Mouse (Mus musculus) activated CD4-positive, CD25-positive, alpha-beta regulatory T cell, adult 4 months (primary cell): ENCODE measurements around the gene Abcc2. TPM values are rescaled to one million over a fixed set of nuclear protein-coding genes. Genes with fewer than 3 reads are reported as not detected.

Experiments
- ATAC-seq: one replicate; pipeline ENCODE4 v1.8.0; 2017
- polyA plus RNA-seq, 2 experiments: library from polyadenylated mRNA; unstranded; fragments of 100-300 nt; shearing (Covaris generic); gene quantifications; one replicate each; pipeline ENCODE4 v1.2.1; 2017

Gene Abcc2
- not detected for polyA plus RNA-seq

DNA sequence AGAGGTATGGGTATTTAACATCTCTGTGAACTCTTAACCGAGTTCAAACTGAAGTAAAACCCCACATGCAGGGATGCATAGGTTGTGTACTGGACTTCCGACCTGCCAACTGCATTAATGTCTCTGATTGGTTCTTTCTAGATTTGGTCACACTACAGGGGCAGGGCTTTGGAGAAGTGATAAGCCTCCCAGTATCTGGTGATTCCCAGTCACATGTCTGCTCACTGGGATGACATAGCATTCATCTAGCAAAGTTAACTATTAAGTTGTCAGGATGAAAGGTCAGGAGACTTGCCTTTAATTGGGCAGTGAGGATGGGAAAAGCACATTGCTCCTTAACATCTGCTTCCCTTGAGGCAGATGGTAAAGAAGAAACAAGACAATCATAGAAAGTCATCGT is at the start of gene Abcc2:
TSS of gene Abcc2 (plus strand) at position 213 of the 400 bp plus-strand sequence.
- no peak for ATAC-seq

GRCm38 (mm10) chr19:43738409-43738808 is 43.6 kb upstream of the Abcc2 start:
- no peak for ATAC-seq

GRCm38 (mm10) chr19:43743401-43743800 is 38.6 kb upstream of the Abcc2 start:
- no peak for ATAC-seq

DNA sequence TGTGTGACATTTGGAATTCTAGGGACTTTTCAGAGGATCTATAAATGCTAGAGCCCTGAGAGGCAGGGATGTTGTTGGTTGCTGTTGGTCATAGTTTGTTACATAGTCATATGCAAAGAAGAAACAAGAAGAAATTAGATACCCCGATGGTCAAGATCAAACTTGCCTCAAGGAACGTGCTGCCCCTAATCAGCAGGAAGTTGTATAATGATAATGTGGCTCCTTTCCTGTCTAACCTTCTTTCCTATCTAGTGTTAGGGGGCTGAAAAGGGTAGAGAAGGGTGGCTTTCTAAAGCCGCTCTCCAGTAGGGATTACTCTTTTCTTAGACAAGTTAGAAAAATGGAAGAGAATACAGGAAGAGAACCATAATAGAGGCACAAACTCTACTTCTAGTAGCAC is 36.3 kb upstream of the Abcc2 start:
- no peak for ATAC-seq

GRCm38 (mm10) chr19:43747877-43748276 is 34.1 kb upstream of the Abcc2 start:
- ATAC-seq, result no peak

GRCm38 (mm10) chr19:43750008-43750407 is 32.0 kb upstream of the Abcc2 start:
- no peak for ATAC-seq

DNA sequence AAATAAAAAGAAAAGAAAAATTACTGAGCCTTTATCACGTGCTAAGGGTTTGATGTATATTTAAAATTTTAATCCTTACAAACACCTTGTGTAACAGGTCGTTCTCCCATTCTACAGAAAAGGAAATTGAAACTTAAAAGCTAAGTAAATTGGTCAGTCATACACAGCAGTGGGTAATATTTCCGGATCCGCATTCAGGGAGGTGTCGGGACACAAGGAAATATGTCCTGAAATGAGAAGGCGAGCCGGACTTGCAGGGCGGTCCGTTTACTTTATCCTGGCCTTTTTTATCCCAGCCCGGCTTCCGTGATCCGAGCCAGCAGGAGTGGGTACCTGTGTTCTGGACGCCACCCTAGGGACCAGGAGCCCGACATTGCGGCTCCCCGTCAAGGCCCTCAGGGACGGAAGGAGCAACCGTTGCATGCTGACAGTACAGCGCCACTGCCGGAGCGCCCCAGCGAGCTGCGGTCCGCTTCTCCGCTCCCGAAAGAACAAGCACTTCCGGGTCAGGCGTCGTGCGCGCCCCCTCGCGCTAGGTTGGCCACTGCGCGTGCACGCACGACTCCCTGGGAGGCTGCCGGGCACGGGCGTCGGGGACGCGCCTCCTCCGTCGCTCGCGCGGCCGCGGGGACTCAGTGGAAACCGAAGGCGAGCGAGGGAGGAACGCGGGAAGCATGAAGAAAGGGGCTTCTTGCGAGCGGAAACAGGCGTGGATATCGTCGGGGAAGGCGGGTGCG is 29.3 kb upstream of the Abcc2 start, which contains the start of the genes Cutc and Cox15:
TSS of gene Cutc (plus strand) at position 508 of the 737 bp plus-strand sequence.
TSS of gene Cox15 (minus strand) at position 512 of the 737 bp plus-strand sequence.
- peak; percentile 83 for ATAC-seq

DNA sequence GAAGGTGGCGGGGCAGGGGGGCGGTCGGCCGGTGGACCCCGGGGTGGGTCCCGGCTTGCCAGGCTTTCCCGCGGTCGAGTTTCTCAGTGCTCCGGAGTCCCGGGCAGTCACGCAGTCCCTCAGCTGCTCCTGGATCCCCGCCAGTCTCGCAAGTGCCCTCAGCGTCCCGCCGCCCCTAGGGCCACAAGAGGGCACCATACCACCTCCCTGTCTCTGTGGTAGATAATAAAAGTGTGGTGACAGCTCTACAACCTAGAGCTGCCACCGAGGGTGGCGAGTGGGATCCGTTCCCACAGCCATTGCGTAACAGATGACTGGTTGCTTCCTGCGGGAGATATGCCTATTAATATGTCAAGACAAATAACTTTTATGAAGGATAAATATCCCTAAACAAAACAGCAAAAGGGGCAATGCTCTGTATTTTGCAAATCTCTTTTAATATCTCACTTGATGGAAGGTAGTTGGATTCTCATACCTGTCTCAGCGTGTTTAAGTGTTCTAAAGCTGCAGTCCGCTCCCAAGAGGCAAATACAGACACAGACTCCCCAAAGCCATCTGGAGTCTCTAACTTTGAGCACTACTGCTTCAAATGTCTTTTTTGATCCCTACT is 28.7 kb upstream of the Abcc2 start:
- ATAC-seq, result peak; percentile 75

- no peak for ATAC-seq
Measured at GRCm38 (mm10) chr19:43754237-43754636, 27.8 kb upstream of the Abcc2 start.

- no peak for ATAC-seq
Measured at GRCm38 (mm10) chr19:43754872-43755271, 27.1 kb upstream of the Abcc2 start.

DNA sequence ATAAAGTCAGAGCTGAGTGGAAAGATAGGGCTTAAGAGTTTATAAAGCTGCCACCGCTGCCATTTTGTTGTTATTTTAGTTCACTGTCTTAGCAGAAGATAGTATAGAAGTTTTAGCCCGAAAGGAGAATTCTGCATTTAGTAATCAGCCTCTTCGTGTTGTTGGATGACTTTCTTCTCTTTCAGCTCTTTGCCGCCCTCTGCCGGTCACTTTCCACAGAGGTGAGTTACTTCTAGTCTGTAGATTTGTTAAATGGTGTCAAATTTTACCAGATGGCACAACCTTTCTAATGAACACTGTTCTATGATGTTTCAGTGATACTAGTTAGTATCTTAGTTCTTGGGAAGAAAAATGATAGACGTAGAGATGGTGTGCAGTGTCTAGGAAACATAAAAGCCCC is 21.5 kb upstream of the Abcc2 start:
- ATAC-seq, result peak; percentile 57

- no peak for ATAC-seq
Measured at GRCm38 (mm10) chr19:43761543-43762256, 20.3 kb upstream of the Abcc2 start.

DNA sequence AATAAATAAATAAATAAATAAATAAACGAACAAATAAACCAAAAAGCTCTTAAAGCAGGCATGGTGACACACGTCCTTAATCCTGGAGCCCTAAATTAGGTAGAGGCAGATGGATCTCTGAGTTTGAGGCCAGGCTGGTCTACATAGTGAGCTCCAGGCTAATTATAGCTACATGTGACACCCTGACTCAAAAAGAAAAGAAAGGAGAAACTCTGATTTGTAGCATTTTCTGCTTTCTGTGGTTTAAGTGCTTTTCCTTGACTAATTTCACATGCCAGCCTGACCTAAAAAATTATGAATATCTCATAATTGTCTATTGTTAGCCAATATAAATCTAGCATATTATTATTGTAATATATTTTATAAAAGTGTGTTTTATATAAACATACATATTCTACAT is 19.6 kb upstream of the Abcc2 start:
- no peak for ATAC-seq

DNA sequence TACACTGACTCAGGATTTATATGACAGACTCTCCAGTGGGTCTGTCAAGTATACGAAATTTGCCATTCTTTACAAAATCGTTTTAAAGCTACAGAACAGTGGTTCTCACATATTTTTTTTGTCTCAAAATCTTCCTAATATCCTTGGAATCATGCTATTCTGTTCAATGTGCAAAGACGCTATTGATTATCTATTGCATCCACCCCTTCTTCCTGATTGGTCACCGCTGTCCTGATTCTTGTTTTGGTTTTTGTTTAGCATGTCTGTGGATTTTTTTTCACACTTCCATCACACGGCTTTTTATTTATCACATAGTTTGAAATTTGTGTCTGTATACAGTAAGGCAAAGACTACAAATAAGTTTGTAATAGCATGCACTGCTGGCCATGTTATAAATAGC is 15.5 kb upstream of the Abcc2 start:
- ATAC-seq, result no peak

DNA sequence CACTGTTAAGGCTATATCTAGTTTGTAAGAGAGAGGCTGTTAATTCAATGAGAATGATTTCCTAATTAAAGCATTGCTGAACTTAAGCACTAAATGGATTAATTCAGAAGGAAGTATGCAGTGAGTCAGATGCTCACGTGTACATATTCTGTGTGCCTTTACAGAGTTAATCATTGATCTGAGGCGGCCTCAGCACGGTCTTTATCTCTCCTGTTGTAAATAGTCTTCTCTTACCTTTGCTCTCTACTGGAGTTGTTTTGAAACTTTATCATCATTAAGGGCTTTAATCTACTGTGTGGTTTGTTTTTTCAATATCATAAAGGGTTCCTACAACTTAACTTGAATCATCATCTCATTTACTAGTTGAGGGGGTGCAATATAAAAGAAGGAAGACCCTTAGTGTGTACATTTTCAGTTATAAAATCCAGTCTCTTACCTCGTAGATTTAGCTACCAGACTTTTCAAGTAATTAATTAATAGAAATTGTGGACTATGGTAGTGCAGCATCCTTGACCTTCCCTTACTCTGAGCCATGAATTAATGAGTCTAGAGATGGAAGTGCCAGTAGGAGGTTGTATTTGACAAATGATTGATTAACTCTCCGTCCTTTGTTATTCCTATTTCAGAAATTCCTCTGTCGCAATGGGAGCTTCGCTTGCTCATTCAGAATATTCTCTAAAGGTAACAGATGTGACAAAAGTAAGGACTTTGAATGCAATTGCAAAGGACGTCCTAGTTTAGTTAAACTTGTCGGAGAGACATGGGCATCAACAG is 14.3 kb upstream of the Abcc2 start:
- no peak for ATAC-seq

GRCm38 (mm10) chr19:43769366-43769960 is 12.5 kb upstream of the Abcc2 start:
- no peak for ATAC-seq

GRCm38 (mm10) chr19:43770584-43770983 is 11.4 kb upstream of the Abcc2 start:
- ATAC-seq, result no peak

DNA sequence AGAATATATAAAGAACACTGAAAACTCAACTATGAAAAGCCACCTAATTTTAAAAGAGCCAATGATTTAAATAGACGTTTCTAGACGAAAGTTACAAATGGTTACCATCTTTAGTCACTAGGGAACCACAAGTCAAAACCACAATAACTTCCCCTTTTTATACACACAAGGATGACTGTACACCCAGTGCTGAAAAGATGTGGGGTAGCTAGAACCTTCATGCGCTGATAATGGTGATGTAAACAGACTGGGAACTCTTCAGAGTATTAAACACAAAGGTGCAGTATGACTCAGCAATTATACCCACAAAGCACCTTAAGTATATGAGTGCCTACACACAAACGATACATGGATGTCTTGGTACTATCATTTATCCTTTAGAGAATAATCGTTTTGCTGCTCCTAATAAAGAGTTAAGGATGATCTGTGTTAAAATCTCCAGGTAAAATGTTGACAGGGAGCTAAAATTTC is 10.5 kb upstream of the Abcc2 start:
- ATAC-seq, result peak; percentile 65

- no peak for ATAC-seq
Measured at GRCm38 (mm10) chr19:43772311-43772710, 9.7 kb upstream of the Abcc2 start.

DNA sequence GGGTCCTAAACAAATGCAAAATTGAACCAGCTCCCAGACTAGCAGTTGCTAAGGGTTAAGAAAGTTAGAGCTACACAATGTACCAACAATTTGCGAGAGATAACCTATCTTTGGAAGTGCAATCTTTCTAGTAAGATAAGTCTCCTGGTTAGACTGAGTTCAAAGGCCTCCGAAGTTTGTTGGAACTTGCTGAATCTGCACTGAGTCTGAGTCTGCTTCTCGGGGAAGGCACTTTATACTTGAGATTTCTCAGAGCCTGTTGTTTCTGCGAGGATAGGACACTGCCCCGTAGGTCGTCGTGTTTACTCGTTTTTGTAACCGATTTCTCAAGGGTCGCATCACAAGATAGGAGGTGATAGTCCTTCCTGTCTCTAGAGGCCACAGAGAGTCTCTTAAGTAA is 6.6 kb upstream of the Abcc2 start:
- ATAC-seq, result no peak

DNA sequence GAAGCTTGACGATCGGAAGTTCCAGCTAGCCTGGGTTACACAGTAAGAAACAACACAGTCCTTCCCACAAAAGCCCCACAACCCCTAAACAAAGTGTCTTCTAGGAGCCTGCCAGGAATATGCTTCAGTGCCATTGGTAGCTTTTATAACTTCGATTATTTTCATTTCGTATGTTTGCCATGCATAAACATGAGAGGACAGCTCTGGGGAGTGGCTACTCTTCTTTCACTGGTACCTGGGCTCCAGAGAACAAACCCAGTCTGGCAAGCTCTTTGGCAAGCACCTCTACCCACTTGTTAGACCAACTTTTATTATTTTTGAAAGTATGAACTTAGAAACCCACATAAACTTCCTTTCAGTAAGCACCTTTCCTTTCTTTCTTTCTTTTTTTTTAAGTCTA is 5.4 kb upstream of the Abcc2 start:
- ATAC-seq, result no peak

GRCm38 (mm10) chr19:43777308-43777707 is 4.7 kb upstream of the Abcc2 start:
- ATAC-seq, result no peak
